Mouse (Mus musculus) liver, postnatal 0 days (tissue): ENCODE measurements around the gene Spsb4. TPM values are rescaled to one million over a fixed set of nuclear protein-coding genes. Genes with fewer than 3 reads are reported as not detected.
A peak's percentile ranks its signal among the peaks of the same experiment; 100 is the strongest.

ENCODE experiments used
- ATAC-seq: fragments of 200-750 bp; cut with Nextera tagmentation; 2 replicates; pipeline ENCODE4 v1.8.0; 2017; ENCODE audit warnings: mild to moderate bottlenecking, moderate library complexity
- DNase-seq: peaks from one replicate; pipeline ENCODE4 v3.0.0-alpha.2; 2016
- H3K27ac ChIP-seq: fragments of 300-500 bp; sonication (generic); 2 replicates; pipeline ENCODE4 v1.5.1; 2014; ENCODE audit warnings: antibody characterized with exemption, moderate library complexity, mild to moderate bottlenecking, low read depth
- H3K27me3 ChIP-seq: fragments of 300-500 bp; sonication (generic); 2 replicates; pipeline ENCODE4 v1.6.1; 2014; ENCODE audit warnings: low read length, control low read depth, mixed read lengths; ENCODE audit not compliant: insufficient read depth
- H3K36me3 ChIP-seq: fragments of 300-500 bp; sonication (generic); replicated peaks from 2 replicates; pipeline ENCODE4 v1.6.1; 2014; ENCODE audit warnings: mild to moderate bottlenecking, control low read depth, low read length, moderate library complexity, mixed read lengths; ENCODE audit not compliant: insufficient read depth
- H3K4me1 ChIP-seq: fragments of 300-500 bp; sonication (generic); 2 replicates; pipeline ENCODE4 v1.6.1; 2014; ENCODE audit warnings: antibody characterized with exemption, mild to moderate bottlenecking, control low read depth; ENCODE audit not compliant: insufficient read depth
- H3K4me2 ChIP-seq: fragments of 300-500 bp; sonication (generic); 2 replicates; pipeline ENCODE4 v1.6.1; 2014; ENCODE audit warnings: low read depth, mild to moderate bottlenecking, low read length, moderate library complexity, mixed read lengths
- H3K4me3 ChIP-seq: fragments of 300-500 bp; sonication (generic); 2 replicates; pipeline ENCODE4 v1.5.1; 2014; ENCODE audit warnings: low read depth, low read length
- H3K9ac ChIP-seq: fragments of 300-500 bp; sonication (generic); replicated peaks from 2 replicates; pipeline ENCODE4 v1.6.1; 2014; ENCODE audit warnings: mild to moderate bottlenecking, moderate library complexity
- H3K9me3 ChIP-seq: fragments of 300-500 bp; sonication (generic); 2 replicates; pipeline ENCODE4 v1.6.1; 2016; ENCODE audit warnings: mild to moderate bottlenecking, control low read depth, low read length, mixed read lengths
- CTCF ChIP-seq: sonication (generic); IDR thresholded peaks from 2 replicates; pipeline ENCODE4 v1.5.1; 2016; ENCODE audit warnings: antibody characterized with exemption, low read depth
- EP300 ChIP-seq: IDR thresholded peaks from 2 replicates; pipeline ENCODE4 v1.6.1; 2016; ENCODE audit warnings: antibody characterized with exemption, low read depth, mild to moderate bottlenecking
- WGBS: fragments of 180-500 bp; shearing (Covaris S2); extraction: QIAGEN DNeasy Blood & Tissue Kit; methylation state at CpG from one replicate; pipeline ENCODE4 v1.1.7; 2014; ENCODE audit not compliant: insufficient replicate concordance; 5-methylcytosine and 5-hydroxymethylcytosine counted together
- polyA plus RNA-seq: library from polyadenylated mRNA; unstranded; fragments of >200 nt; fragmentation: Nextera tagmentation; extraction: Ambion mirVana; gene quantifications from 2 replicates; pipeline ENCODE4 v1.2.1, GENCODE M21; 2015

Gene Spsb4
- polyA plus RNA-seq, 1 experiment from 2014 or later = 0.99 TPM

- H3K27ac ChIP-seq = no peak overlapping the region
- peaks cover 12% of the 10 kb centered on the region for H3K4me1 ChIP-seq
- ATAC-seq (no peak), DNase-seq (no peak)
- H3K4me2 ChIP-seq = no peak overlapping the region
- TF ChIP-seq EP300 (no peak), CTCF (no peak)
- no peaks in the 10 kb centered on the region for H3K9me3 ChIP-seq
- H3K9ac ChIP-seq = no peak overlapping the region
- H3K4me3 ChIP-seq = no peak overlapping the region
- peaks cover 44% of the 10 kb centered on the region for H3K27me3 ChIP-seq
- WGBS = 56% methylated on average over 2 of the region's 2 CpGs
- no peaks in the 10 kb centered on the region for H3K36me3 ChIP-seq
These were observed 1.0 kb upstream of the Spsb4 start for GRCm38 (mm10) chr9:97019686-97020085.

GRCm38 (mm10) chr9:97019231-97019630 is 588 bp upstream of the Spsb4 start:
- Histone ChIP-seq H3K9ac (no peak overlapping the region), H3K9me3 (no peaks in the 10 kb centered on the region), H3K4me3 (peak overlapping the region; percentile 52), H3K4me1 (peaks cover 12% of the 10 kb centered on the region), H3K27ac (no peak overlapping the region), H3K36me3 (no peaks in the 10 kb centered on the region), H3K27me3 (peaks cover 46% of the 10 kb centered on the region), H3K4me2 (peak overlapping the region; percentile 84)
- no peak for ATAC-seq
- WGBS = 2% methylated on average over 11 of the region's 11 CpGs
- TF ChIP-seq CTCF = no peak
- no peak for TF ChIP-seq EP300
- no peak for DNase-seq

- ATAC-seq (peak; percentile 39), DNase-seq (peak; percentile 52)
- Histone ChIP-seq H3K9me3 (no peaks in the 10 kb centered on the region), H3K4me3 (peak overlapping the region; percentile 52), H3K4me1 (peaks cover 12% of the 10 kb centered on the region), H3K27me3 (peaks cover 44% of the 10 kb centered on the region), H3K9ac (peak overlapping the region; percentile 48), H3K4me2 (peak overlapping the region; percentile 84), H3K36me3 (no peaks in the 10 kb centered on the region), H3K27ac (no peak overlapping the region)
- TF ChIP-seq CTCF (peak; percentile 20; the same call in 1 of the 2 replicates), EP300 (no peak)
- WGBS = 2% methylated on average over 57 of the region's 62 CpGs
These were observed 617 bp downstream of the Spsb4 start for GRCm38 (mm10) chr9:97017811-97018641.

- DNase-seq (no peak), ATAC-seq (no peak)
- TF ChIP-seq EP300 (no peak), CTCF (no peak)
- H3K9me3 ChIP-seq = no peaks in the 10 kb centered on the region
- peaks cover 42% of the 10 kb centered on the region for H3K27me3 ChIP-seq
- no peaks in the 10 kb centered on the region for H3K36me3 ChIP-seq
- H3K4me3 ChIP-seq = peak overlapping the region; percentile 52
- 2% methylated on average over 34 of the region's 34 CpGs for WGBS
- peaks cover 12% of the 10 kb centered on the region for H3K4me1 ChIP-seq
- H3K4me2 ChIP-seq = peak overlapping the region; percentile 84
- no peak overlapping the region for H3K27ac ChIP-seq
- H3K9ac ChIP-seq = no peak overlapping the region; the same call in 1 of the 2 replicates
These were observed 1.4 kb downstream of the Spsb4 start for GRCm38 (mm10) chr9:97017121-97017810.

GRCm38 (mm10) chr9:97015751-97016150 is 2.9 kb downstream of the Spsb4 start:
- Histone ChIP-seq H3K27me3 (peaks cover 42% of the 10 kb centered on the region), H3K4me3 (no peak overlapping the region), H3K27ac (no peak overlapping the region), H3K9ac (no peak overlapping the region), H3K9me3 (no peaks in the 10 kb centered on the region), H3K4me1 (peaks cover 12% of the 10 kb centered on the region), H3K4me2 (no peak overlapping the region), H3K36me3 (no peaks in the 10 kb centered on the region)
- DNase-seq = peak; percentile 64
- ATAC-seq = no peak
- WGBS = 45% methylated on average over 6 of the region's 6 CpGs
- TF ChIP-seq EP300 (no peak), CTCF (no peak)

GRCm38 (mm10) chr9:97013698-97014097 is 4.9 kb downstream of the Spsb4 start:
- DNase-seq (no peak), ATAC-seq (no peak)
- Histone ChIP-seq H3K27me3 (peaks cover 28% of the 10 kb centered on the region), H3K4me1 (peaks cover 12% of the 10 kb centered on the region), H3K4me2 (no peak overlapping the region), H3K27ac (no peak overlapping the region), H3K9me3 (no peaks in the 10 kb centered on the region), H3K36me3 (no peaks in the 10 kb centered on the region), H3K9ac (no peak overlapping the region), H3K4me3 (no peak overlapping the region)
- 68% methylated on average over 9 of the region's 9 CpGs for WGBS
- TF ChIP-seq EP300 = no peak
- no peak for TF ChIP-seq CTCF
